Mouse (Mus musculus) G1E (cell line): ENCODE measurements around the gene H1fnt.

Experiments
- CTCF ChIP-seq: IDR thresholded peaks from 2 replicates; pipeline ENCODE4 v1.5.1; 2012; ENCODE audit warnings: low read depth, low read length, inconsistent platforms, mixed read lengths
- POLR2AphosphoS5 ChIP-seq: IDR thresholded peaks from 2 replicates; pipeline ENCODE4 v1.6.1; 2012; ENCODE audit warnings: low read depth, low read length, inconsistent platforms; ENCODE audit not compliant: insufficient replicate concordance
- TAL1 ChIP-seq: conservative IDR thresholded peaks from 2 replicates; pipeline ENCODE4 v1.6.1; 2012; ENCODE audit warnings: low read depth, low read length, inconsistent platforms, mixed read lengths

- TF ChIP-seq CTCF (no peak), TAL1 (no peak), POLR2AphosphoS5 (no peak)
These were observed 43.0 kb downstream of the H1fnt start for GRCm38 (mm10) chr15:98214130-98214529.
